Mouse (Mus musculus): Measurements from ENCODE around the gene Gm49395.

The Gm49395 gene

GRCm38 (mm10) chr13:114987161-114987560 lies 114.6 kb downstream of the Gm49395 start:
- no peak for DNase-seq (ENCODE audit: low spot score)

Data from embryo, embryonic 10 days (tissue).